Mouse (Mus musculus) C2C12 (cell line): ENCODE results near the gene Cnn1. TPM values are rescaled to one million over a fixed set of nuclear protein-coding genes. Genes with fewer than 3 reads are reported as not detected.
A peak's percentile ranks its signal among the peaks of the same experiment; 100 is the strongest.

ENCODE experiments used
- H3K27me3 ChIP-seq: one replicate; pipeline ENCODE4 v1.6.1; 2011; ENCODE audit not compliant: control insufficient read depth, insufficient read depth, insufficient read length
- H3K36me3 ChIP-seq: one replicate; pipeline ENCODE4 v1.6.1; 2011; ENCODE audit not compliant: control insufficient read depth, insufficient read depth
- H3K4me3 ChIP-seq: one replicate; pipeline ENCODE4 v1.5.1; 2011; ENCODE audit warnings: mild to moderate bottlenecking, control low read depth; ENCODE audit not compliant: poor library complexity, insufficient read depth, severe bottlenecking
- H3K79me2 ChIP-seq: one replicate; pipeline ENCODE4 v1.6.1; 2011; ENCODE audit not compliant: control insufficient read depth, insufficient read depth
- H3K79me3 ChIP-seq: one replicate; pipeline ENCODE4 v1.6.1; 2011; ENCODE audit warnings: low read depth, control low read depth
- H3ac ChIP-seq: one replicate; pipeline ENCODE3; 2011; ENCODE audit warnings: low read depth; ENCODE audit not compliant: control insufficient read depth, insufficient read length
- CEBPB ChIP-seq: IDR thresholded peaks from one replicate; pipeline ENCODE4 v1.6.1; 2011; ENCODE audit warnings: low read depth, mild to moderate bottlenecking, control low read depth, moderate library complexity
- CTCF ChIP-seq: IDR thresholded peaks from one replicate; pipeline ENCODE4 v1.5.1; 2011; ENCODE audit not compliant: control insufficient read depth, insufficient read depth, insufficient read length
- FOSL1 ChIP-seq: IDR thresholded peaks from one replicate; pipeline ENCODE4 v1.8.0; 2011; ENCODE audit warnings: mild to moderate bottlenecking, low read length; ENCODE audit not compliant: poor library complexity, insufficient read depth, severe bottlenecking
- MAX ChIP-seq: IDR thresholded peaks from one replicate; pipeline ENCODE4 v1.6.1; 2011; ENCODE audit warnings: mild to moderate bottlenecking, control low read depth
- MYOD1 ChIP-seq: IDR thresholded peaks from one replicate; pipeline ENCODE4 v1.6.1; 2011; ENCODE audit warnings: low read depth; ENCODE audit not compliant: control insufficient read depth, insufficient read length
- MYOG ChIP-seq: IDR thresholded peaks from one replicate; pipeline ENCODE4 v1.6.1; 2011; ENCODE audit not compliant: control insufficient read depth, insufficient read length; ENCODE audit errors: extremely low read depth
- USF1 ChIP-seq: IDR thresholded peaks from one replicate; pipeline ENCODE4 v1.6.1; 2011; ENCODE audit warnings: low read depth, mild to moderate bottlenecking, control low read depth, moderate library complexity
- long read RNA-seq, 2 experiments: library from polyadenylated mRNA; unstranded; transcript quantifications; one replicate each; pipeline ENCODE4 v2.0.0; 2019 to 2020
- polyA plus RNA-seq: library from polyadenylated mRNA; unstranded; fragments of >200 nt; fragmentation: generic; extraction: Trizol; gene quantifications from one replicate; pipeline ENCODE4 v1.2.1, GENCODE M21; 2012; ENCODE audit warnings: missing spikeins

The Cnn1 gene
- polyA plus RNA-seq = 52.4 TPM
- long read RNA-seq, experiment 1, transcript Cnn1-201 (7 exons, 2,381 nt) = major isoform, 19 of 20 reads
- long read RNA-seq, experiment 1, partial matches to known transcripts = 0 of 20 reads
- long read RNA-seq, experiment 1, other reads (novel, unspliced or antisense) = 1 of 20 reads
- long read RNA-seq, experiment 2, transcript Cnn1-201 (7 exons, 2,381 nt) = major isoform, 76 of 82 reads
- long read RNA-seq, experiment 2, partial matches to known transcripts = 1 of 82 reads
- long read RNA-seq, experiment 2, other reads (novel, unspliced or antisense) = 3 of 82 reads

DNA sequence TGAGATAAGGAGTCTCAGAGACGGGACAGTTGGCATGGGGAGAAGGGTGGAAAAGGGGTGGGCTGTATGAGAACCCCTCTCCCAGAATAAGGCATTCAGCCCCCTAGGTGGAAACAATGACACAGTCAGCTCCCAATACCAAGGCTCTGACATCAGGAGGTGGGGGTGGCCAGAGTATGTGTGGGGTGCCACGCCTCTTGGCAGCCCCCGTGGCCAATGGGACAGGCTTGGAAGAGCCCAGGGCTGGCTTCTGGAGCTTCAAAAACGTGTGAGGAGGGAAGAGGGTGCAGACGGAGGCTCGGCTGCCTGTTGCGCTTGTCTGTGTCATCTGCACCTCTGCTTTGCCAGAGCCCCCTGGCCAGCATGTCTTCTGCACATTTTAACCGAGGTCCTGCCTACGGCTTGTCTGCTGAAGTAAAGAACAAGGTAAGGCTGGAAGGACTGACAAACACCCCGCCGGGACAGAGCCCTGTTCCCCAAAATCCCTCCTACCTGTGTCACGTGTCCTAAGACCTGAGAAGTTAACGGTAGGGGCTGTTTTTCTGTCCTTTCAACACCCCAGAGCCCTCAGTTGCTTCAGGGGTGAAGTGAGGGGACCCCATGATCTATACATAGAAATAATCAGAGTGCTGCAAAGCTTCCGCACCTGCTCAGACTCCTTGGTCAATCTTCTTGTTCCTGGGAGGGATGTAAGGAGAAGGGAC lies at the start of gene Cnn1:
Gene Cnn1, plus strand, starts transcription at position 224 of the 704 bp plus-strand sequence.
- H3K36me3 ChIP-seq = no peaks in the 10 kb centered on the region
- H3K79me3 ChIP-seq = no peaks in the 10 kb centered on the region
- no peaks in the 10 kb centered on the region for H3K79me2 ChIP-seq
- H3K4me3 ChIP-seq = no peak within 1 kb of the TSS
- H3K27me3 ChIP-seq = no peaks in the 10 kb centered on the region
- peak within 1 kb of the TSS; percentile 62 for H3ac ChIP-seq
- TF ChIP-seq USF1 (peak; percentile 53), MYOD1 (no peak)

DNA sequence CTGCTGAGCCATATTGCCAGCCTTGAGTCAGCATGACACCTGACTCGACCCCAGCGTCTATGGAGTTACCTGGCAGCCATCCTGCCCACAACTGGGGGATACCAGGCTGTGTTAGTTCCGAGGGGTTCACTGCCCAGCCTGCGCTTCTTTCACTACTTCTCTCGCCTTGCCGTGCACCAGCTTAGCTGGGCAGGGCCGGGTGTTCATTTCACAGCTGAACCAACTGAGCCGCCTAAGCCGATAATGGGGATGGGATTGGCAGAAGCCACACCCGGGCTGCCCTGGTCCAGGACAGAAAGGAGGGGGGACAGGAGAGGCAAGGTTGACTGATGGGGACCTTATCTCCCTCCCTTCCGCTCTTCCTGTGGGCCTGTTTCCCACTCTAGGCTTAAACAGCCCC lies 49.7 kb upstream of the Cnn1 start:
- Histone ChIP-seq H3K79me3 (no peaks in the 10 kb centered on the region), H3K4me3 (no peak overlapping the region), H3K36me3 (no peaks in the 10 kb centered on the region), H3K27me3 (peaks cover 55% of the 10 kb centered on the region), H3ac (no peak overlapping the region), H3K79me2 (no peaks in the 10 kb centered on the region)
- TF ChIP-seq FOSL1 (no peak), USF1 (no peak), MYOD1 (no peak), MAX (no peak), MYOG (no peak), CTCF (no peak), CEBPB (no peak)

DNA sequence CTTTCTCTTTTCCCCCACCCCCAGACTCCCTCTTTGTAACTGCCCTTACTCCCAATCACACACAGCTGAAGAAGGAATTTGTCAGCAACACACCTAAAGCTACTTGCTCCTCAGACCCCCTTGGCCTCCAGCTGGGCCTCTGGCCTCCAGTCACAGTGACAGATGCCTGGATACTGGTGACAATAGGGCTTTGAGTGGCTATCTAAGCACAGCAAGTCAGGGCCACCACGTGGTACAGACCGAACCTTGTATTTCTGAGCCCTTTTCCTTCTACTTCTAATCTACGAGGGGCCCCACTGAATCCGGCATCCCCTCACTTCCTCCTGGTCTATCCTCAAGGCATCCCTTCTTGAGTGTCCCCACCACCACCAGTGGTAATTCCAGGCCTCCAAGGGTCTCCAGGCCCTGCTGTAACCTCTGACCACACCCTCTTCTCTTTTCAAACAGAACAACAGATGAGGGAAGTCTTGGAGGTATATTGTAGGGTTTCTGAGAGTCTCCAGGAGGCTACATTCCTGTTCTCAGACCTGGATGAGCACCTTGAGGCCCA lies 49.2 kb upstream of the Cnn1 start:
- Histone ChIP-seq H3K27me3 (peaks cover 55% of the 10 kb centered on the region), H3K79me2 (no peaks in the 10 kb centered on the region), H3K36me3 (no peaks in the 10 kb centered on the region), H3K79me3 (no peaks in the 10 kb centered on the region), H3K4me3 (no peak overlapping the region), H3ac (no peak overlapping the region)
- TF ChIP-seq MAX (no peak), MYOD1 (no peak), CEBPB (no peak), CTCF (no peak), MYOG (no peak), USF1 (no peak), FOSL1 (no peak)

DNA sequence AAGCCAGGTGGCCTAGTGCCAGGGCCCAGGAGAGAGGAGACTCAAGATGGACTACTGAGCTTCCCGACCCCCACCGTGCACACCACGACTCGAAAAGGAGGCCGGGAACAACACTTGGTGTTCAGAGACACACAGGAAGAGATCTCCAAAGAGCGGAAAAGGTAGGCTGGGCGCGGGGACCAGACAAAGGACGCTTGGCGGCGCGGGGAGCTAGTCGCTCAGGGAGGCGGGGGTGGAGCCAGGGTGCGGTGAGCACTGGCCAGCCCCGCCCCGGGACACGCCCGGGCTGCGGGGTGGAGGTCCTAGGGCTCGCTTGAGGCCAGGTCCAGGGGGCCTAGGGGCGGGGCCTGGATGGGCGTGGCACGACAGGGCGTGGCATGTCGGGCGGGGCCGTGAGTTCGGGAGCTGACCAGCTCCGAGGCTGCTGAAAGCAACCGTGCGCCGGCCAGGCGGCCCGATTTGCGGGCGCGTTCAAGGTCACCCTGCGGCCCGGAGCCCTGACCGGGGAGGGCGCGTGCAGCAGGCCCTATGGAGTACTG lies 48.6 kb upstream of the Cnn1 start:
- Histone ChIP-seq H3K79me3 (no peaks in the 10 kb centered on the region), H3ac (no peak overlapping the region), H3K27me3 (peaks cover 55% of the 10 kb centered on the region), H3K36me3 (no peaks in the 10 kb centered on the region), H3K79me2 (no peaks in the 10 kb centered on the region), H3K4me3 (no peak overlapping the region)
- TF ChIP-seq MYOD1 (no peak), MYOG (no peak), CTCF (no peak), USF1 (no peak), FOSL1 (no peak), MAX (no peak), CEBPB (no peak)

DNA sequence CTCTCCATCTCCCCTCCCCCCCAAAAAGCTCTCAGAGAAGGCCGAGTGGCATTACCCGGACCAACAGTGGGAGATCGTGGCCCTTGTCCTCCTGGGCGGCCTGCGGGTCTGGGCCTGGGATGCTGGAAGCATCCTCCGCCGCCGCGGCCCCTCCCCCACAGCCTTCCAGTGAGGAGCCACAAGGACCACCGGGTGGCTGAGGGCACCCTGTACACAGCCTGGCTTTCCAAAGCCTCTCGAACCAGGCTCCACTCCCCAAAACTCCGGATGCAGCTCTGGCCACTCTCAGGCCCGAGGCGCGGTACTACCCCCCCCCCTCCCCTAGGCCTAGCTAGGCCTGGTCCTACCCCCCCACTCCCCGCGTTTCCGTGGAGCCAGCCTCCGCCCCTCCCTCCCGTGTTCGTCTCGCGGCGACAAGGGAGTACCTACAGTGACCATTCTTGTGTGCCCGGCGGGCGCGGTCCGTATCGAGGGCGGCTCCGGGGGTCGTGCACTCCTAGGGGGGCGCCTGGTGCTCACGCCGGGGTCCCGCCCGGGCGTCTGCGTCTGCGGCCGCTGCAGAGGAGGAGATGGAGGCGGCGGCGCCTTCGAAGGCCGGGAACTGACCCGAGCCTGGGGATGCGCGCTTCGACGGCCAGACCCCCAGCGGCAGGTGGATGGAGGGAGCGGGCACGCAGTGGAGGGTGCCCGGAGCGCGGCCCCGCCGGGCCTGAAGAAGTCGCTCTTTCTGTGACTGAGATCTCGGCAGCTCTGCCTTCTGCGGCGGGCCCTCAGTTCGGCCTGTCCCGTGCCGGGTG lies 47.7 kb upstream of the Cnn1 start:
- no peak overlapping the region for H3K4me3 ChIP-seq
- no peaks in the 10 kb centered on the region for H3K79me3 ChIP-seq
- peaks cover 55% of the 10 kb centered on the region for H3K27me3 ChIP-seq
- no peak overlapping the region for H3ac ChIP-seq
- no peaks in the 10 kb centered on the region for H3K79me2 ChIP-seq
- TF ChIP-seq CEBPB (no peak), USF1 (no peak), FOSL1 (no peak), CTCF (no peak), MYOD1 (no peak), MAX (no peak), MYOG (no peak)
- no peaks in the 10 kb centered on the region for H3K36me3 ChIP-seq
